Mouse (Mus musculus) mouse trophoblast stem cell (cell line): ENCODE measurements around the gene Crls1.

ENCODE experiments used
- in situ Hi-C, 2 experiments: fragments of 300-500 bp; cut with MseI, MboI; formaldehyde crosslinking; loops; 2 replicates in 1 of 2; 3 replicates in 1 of 2; pipeline ENCODE4 v1.15.1; 2025

The Crls1 gene

GRCm38 (mm10) chr2:132846407-132847358 lies at the start of gene Crls1:
Gene Crls1 (plus strand): TSS chr2:132846666.
- in situ Hi-C loops: loop anchor here in 1 of 2 experiments (10.0 kb wide), 1 partner anchor 58 kb away; no protein-coding TSS in a partner anchor

DNA sequence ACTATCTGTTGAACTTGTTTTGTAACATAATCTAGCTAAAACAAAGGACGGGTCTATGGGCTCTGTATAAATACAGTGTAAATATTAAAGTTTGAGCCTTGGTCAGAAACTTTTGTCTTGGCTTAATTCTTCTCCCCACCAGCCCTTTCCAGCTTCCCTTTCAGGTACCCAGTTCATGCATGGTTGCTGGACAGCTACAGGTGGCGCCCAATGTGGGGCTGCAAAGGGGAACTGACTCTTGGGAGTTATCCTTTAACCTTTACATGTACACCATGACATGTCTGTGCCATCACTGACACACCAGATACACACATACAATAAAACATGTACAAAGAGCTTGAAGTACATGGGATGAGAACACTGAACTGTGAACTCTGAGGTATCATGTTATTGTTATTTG lies 43.5 kb upstream of the Crls1 start:
- in situ Hi-C loops: no loop called here

DNA sequence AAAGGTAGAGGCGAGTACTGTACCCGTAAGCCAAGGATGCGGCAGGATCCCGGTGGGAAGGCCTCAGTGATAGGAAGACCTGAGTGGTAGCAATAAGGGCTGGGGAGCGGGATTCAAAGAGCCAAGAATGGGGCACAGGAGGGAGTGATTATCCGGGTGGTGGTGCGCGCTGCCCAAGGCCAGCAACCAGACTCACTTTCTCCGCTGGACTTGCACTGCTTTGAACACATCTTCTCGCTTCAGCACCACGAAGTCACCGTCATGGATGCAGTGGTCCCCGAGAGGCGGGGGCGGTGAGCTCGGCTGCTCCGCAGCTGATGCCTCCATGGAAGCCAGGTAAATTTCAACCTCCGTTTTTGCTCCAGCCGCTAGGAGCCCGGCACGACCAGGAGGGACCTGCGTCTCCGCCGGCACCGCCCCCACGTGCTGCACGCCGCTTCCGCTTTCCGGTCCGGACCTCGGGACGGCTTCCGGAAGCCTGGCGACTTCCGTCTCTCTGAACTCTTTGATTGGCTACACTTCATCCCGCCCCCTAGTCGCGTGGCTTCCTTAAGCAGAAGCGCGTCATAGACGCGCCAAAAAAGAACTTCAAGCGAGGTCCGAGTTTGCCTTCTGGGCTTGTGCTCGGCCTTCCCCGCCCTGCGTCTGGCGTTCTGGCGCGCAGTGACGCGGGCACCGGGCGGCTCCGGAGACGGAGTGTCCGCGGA lies 30.7 kb upstream of the Crls1 start, which contains the start of the genes Trmt6 and Mcm8:
Gene Trmt6, minus strand, starts transcription at position 448 of the 707 bp plus-strand sequence.
Gene Mcm8, plus strand, starts transcription at position 534 of the 707 bp plus-strand sequence.
- in situ Hi-C loops: no loop called here

GRCm38 (mm10) chr2:132841071-132841470 lies 5.4 kb upstream of the Crls1 start:
- in situ Hi-C loops: loop anchor here in 1 of 2 experiments (10.0 kb wide), 1 partner anchor 64 kb away; no protein-coding TSS in a partner anchor

DNA sequence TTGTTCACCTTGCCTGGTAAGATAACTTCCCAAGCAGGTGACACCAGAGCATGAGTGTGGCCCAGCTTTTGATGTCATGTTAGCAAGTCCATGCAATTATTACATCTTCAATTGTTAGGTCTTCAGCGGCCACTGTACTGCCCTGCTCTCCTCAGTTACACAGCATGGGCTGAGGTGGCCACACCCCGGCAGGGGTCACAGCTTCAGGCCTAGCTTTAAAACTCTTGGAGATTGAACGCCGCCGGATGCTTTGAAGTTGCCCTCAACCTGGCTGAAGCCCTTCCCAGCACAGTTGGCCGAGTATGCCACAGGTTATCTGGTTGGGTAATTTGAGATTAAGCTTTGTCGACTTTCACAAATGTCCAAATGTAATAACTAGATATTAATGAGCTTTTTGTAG lies 1.1 kb downstream of the Crls1 start:
- in situ Hi-C loops: loop anchor here in 1 of 2 experiments (10.0 kb wide), 1 partner anchor 57 kb away; no protein-coding TSS in a partner anchor

GRCm38 (mm10) chr2:132848361-132848760 lies 1.9 kb downstream of the Crls1 start:
- in situ Hi-C loops: loop anchor here in 1 of 2 experiments (10.0 kb wide), 1 partner anchor 56 kb away; no protein-coding TSS in a partner anchor

- in situ Hi-C loops: loop anchor here in 1 of 2 experiments (10.0 kb wide), 1 partner anchor 56 kb away; no protein-coding TSS in a partner anchor
These were observed 2.7 kb downstream of the Crls1 start for GRCm38 (mm10) chr2:132849141-132849540.

DNA sequence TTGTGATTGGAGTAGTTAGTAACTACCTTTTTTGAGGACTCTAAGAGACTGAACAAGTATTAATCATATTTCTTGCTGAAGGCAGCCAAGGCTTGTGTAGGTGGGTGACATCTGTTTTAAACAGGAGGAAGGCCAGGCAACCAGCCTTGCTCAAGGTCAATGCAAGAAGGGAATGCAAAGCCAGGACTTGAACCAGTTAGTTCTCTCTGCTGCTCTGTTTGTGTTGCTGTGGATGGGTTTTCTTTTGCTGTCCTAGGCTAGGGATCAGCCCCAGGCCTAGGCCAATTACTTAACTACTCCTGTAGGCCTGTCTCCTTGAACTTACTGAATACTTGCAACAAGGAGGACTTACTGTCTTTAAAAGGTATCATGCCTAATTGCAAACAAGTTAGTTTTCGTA lies 6.6 kb downstream of the Crls1 start:
- in situ Hi-C loops: no loop called here

DNA sequence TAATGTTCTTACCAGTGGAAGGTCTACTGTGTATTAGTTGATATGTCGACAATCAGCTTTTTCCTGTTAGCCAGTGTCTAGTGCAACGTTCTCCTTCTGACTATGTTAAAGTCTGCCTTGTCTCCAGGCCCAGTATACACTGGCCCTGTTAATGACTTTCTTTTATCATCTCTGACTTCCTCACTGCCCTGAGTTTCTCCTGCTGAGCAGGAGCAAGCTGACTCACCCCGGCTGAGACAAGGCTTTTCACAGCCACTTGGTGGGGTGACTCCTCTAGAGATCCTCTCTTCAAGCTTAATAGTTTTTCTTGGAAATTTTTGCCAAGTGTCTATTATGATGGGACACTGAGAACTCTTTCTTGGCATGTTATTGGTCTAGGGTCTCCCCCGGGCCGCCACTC lies 9.9 kb downstream of the Crls1 start:
- in situ Hi-C loops: no loop called here

DNA sequence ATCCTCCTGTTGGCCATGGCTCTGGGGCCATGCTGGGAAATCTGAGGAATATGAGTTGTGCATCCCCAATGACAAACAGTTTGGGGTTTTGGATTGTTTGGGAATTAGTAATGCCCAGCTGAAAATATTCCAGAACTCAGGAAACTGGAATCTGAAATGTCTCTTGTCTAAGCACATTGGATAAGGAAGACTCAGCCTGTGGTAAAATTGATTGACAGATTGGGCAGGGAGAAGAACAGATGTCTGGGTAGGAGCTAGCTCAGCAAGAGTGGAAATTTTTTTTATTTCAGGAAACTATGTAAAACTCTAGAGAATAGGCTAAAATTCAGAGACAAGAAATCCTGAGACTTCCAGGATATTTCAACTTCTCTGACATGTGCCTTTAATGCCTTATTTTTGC lies 14.0 kb downstream of the Crls1 start:
- in situ Hi-C loops: no loop called here

- in situ Hi-C loops: no loop called here
These were observed 15.0 kb downstream of the Crls1 start for GRCm38 (mm10) chr2:132861456-132861855.

DNA sequence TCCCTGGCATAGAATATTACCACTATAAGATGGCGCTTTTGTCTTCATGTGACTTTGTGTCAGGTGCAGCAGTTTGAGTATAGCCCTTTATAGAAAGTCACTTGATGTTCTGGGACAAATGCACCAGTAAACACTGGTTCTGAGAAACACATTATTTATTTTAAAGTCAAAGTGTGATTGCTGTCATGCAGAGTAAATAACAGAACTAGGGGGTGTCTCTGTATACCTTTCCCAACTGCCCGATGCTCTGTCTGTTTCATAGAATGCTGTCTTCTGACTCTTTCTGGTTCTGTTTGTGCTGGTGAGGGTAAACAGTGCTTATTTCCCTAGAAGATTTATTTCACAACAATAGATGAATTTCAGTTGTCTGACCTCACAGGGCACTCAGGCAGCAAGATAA lies 16.9 kb downstream of the Crls1 start:
- in situ Hi-C loops: no loop called here

GRCm38 (mm10) chr2:132867521-132867920 lies 21.1 kb downstream of the Crls1 start:
- in situ Hi-C loops: no loop called here

- in situ Hi-C loops: no loop called here
These were observed 23.2 kb downstream of the Crls1 start for GRCm38 (mm10) chr2:132869682-132870081.

- in situ Hi-C loops: no loop called here
These were observed 23.8 kb downstream of the Crls1 start for GRCm38 (mm10) chr2:132870286-132870685.

- in situ Hi-C loops: no loop called here
These were observed 25.2 kb downstream of the Crls1 start for GRCm38 (mm10) chr2:132871663-132872062.

GRCm38 (mm10) chr2:132873657-132874326 lies 27.3 kb downstream of the Crls1 start:
- in situ Hi-C loops: no loop called here

DNA sequence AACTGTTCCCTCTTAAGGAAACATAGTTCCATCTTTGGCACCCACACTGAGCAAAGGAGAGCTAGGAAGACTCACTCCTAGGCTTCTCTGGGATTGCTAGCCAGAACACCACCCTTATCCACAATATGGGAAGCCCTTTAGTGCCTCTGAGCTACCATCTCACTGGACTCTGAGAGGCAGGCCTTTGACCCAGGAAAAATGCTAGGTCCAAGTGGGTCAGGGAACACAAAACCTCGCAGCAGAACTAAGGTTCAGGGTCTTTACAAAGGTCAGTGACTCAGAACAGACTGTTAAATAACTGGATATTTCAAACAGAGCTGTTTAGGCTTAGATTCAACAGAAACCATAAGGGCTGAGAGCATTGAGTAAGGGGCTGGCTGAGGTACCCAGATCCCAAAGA lies 30.5 kb downstream of the Crls1 start:
- in situ Hi-C loops: no loop called here

DNA sequence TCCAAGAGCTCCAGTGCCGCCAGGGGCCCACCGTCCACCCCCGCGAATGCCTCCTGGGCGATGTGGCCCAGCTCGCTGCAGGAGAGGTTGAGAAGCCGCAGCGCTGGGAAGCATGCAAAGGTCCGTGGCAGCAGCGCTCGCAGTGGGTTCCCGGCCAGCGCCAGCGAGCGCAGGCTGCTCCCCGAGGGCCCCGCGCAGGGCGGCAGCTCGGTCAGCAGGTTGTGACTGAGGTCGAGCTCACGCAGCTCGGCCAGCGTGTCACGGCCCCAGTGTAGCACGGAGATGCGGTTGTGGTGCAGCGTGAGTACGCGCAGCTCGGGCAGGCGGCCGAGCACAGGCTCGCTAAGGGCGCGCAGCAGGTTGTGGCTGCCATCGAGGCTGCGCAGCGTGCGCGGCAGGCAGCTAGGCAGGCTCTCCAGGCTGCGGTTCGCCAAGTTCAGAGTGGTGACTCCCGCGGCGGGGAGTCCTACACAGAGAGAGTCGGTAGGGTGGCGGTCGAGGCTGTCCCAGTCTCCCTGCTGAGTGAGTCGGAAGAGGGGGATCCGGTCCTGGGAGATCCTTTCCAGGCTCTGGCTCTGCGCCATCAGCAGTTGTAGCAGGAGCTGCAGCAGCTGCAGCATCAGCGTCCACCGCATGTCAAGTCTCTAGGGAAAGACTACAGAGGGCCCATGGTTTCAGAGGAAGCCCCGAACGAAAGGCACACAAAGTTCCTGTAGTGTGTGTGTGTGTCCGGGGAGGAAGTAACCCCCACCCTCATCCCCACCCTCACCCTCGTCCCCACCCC lies 33.0 kb downstream of the Crls1 start:
- in situ Hi-C loops: no loop called here

DNA sequence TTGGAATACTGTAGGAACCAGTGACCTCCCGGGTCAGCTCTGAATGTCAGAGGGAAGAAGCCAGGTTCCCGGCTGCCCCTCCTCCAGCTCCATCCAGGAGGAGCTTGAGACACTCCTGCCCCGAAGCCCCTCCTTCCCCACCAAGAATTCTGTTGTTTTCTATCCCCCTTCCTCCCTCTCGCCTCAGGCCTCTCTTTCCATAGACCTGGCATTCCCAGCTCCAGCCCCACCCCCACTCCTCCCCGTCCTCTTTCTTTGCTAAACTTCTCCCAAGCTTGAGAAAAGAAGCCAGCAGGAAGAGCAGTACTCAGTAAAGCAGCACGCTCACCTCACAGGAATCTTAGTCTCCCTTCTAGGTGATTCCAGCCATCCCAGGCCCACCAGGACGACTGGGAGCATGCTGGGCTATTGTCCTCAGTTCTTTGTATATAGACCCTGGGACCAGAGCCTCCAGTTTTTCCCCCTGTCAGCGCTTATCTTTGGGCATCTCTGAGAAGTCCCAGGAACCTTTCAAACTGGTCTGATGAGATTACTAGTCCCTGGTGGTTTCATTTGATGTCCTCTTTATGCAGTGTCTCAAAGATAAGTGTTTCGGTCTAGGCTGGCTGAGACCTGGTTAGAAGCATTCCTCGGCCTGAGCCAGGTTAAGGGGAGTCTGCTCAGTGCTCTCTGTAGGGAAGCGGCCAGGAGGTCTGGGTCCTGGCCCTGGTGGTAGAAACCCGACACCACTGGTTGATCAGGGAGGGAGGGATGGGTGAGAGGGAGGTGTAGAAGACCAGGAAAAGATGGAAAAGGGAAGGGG lies 34.6 kb downstream of the Crls1 start, which contains the start of gene Lrrn4:
Gene Lrrn4, minus strand, starts transcription at position 48 of the 802 bp plus-strand sequence.
- in situ Hi-C loops: no loop called here
